Mouse (Mus musculus) erythroblast, embryonic 14.5 days (primary cell): ENCODE measurements around the gene Nts.
"Not testable (repeated sequence)": the region's sequence is repeated elsewhere in the genome, so short reads cannot be mapped to it uniquely, and the experiment has no call there.

ENCODE experiments used
- GATA1 ChIP-seq: IDR thresholded peaks from 2 replicates; pipeline ENCODE4 v1.6.1; 2012; ENCODE audit warnings: low read length, inconsistent platforms, mixed read lengths
- TAL1 ChIP-seq: IDR thresholded peaks from 3 replicates; pipeline ENCODE4 v1.6.1; 2012; ENCODE audit warnings: low read length, inconsistent platforms, mixed read lengths

DNA sequence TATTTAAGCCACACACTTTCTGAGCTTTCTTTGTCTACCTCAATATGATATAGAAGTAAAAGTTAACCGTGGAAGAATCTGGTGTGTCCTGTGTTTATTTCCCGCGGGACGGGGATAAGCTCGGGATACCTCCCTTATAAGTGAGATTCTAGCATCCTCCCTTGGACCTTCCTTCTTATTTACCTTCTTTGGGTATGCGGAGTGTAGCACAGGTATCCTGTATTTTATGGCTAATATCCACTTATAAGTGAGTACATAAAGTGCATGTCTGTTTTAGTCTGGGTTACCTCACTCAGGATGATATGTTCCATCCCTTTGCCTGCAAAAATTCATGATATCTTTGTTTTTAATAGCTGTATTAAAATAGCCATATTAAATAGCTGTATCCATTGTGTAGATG lies 54.8 kb downstream of the Nts start:
- not testable (repeated sequence) for TF ChIP-seq GATA1, TAL1
